Mouse (Mus musculus): ENCODE results near the gene Slc39a1.

Slc39a1 gene

DNA sequence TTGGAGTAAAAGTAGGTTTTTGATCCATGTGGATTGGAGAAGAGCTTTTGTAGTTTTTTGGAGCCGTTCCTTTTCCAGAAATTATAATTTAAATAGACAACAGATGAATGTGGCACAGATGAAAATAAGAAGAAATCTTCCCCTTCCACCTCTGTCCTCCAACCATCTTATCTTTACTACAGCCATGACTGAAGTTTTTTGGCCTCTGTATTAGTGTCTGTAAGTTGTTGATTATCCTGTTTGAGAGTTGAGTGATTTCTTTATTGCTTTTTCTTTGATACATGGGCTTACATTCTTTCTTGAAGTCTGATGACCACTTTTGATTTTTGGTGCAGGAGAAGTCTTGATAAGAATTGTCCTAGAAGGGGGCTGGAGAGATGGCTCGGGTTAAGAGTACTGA is 46.7 kb downstream of the Slc39a1 start:
- in situ Hi-C loops (cut with MboI, MseI) = loop anchor here (10.0 kb wide), 1 partner anchor 300 kb away; the partner anchor contains the start of gene S100a2

All from regulatory T cell (primary cell).